Mouse (Mus musculus) myocyte (in vitro differentiated cells): ENCODE results near the gene Krt18. TPM values are rescaled to one million over a fixed set of nuclear protein-coding genes. Genes with fewer than 3 reads are reported as not detected.

Experiments
- H3K27me3 ChIP-seq: one replicate; pipeline ENCODE4 v1.6.1; 2011; ENCODE audit not compliant: control insufficient read depth, insufficient read depth, insufficient read length
- H3K36me3 ChIP-seq: one replicate; pipeline ENCODE4 v1.6.1; 2011; ENCODE audit not compliant: control insufficient read depth, insufficient read depth
- H3K4me2 ChIP-seq: one replicate; pipeline ENCODE4 v1.6.1; 2011; ENCODE audit warnings: low read depth, control low read depth
- H3K4me3 ChIP-seq: one replicate; pipeline ENCODE4 v1.5.1; 2011; ENCODE audit warnings: mild to moderate bottlenecking, control low read depth, moderate library complexity
- H3K79me2 ChIP-seq: one replicate; pipeline ENCODE4 v1.6.1; 2011; ENCODE audit not compliant: control insufficient read depth, insufficient read depth
- H3ac ChIP-seq: one replicate; pipeline ENCODE4 v1.6.1; 2011; ENCODE audit not compliant: control insufficient read depth, insufficient read length
- CEBPB ChIP-seq: IDR thresholded peaks from 2 replicates; pipeline ENCODE4 v1.6.1; 2011; ENCODE audit warnings: mild to moderate bottlenecking, moderate library complexity; ENCODE audit not compliant: poor library complexity, insufficient read depth, severe bottlenecking
- E2F4 ChIP-seq: IDR thresholded peaks from one replicate; pipeline ENCODE4 v1.6.1; 2011; ENCODE audit warnings: mild to moderate bottlenecking, control low read depth, moderate library complexity; ENCODE audit not compliant: insufficient read depth
- MAX ChIP-seq: IDR thresholded peaks from one replicate; pipeline ENCODE4 v1.6.1; 2011; ENCODE audit warnings: low read depth, mild to moderate bottlenecking, control low read depth
- MYOD1 ChIP-seq, 3 experiments: IDR thresholded peaks; one replicate each; pipeline ENCODE4 v1.6.1; 2011; ENCODE audit warnings: control low read depth in 2 of 3, low read depth in 2 of 3, mild to moderate bottlenecking in 2 of 3, moderate library complexity in 1 of 3; ENCODE audit not compliant: insufficient read length in 2 of 3, control insufficient read depth in 1 of 3
- MYOG ChIP-seq, 3 experiments: IDR thresholded peaks; one replicate each; pipeline ENCODE4 v1.6.1; 2011; ENCODE audit warnings: control low read depth in 2 of 3, low read depth in 2 of 3, mild to moderate bottlenecking in 2 of 3; ENCODE audit not compliant: insufficient read length in 2 of 3, control insufficient read depth in 1 of 3, insufficient read depth in 1 of 3
- POLR2A ChIP-seq: IDR thresholded peaks from one replicate; pipeline ENCODE4 v1.6.1; 2011; ENCODE audit warnings: low read depth, mild to moderate bottlenecking, control low read depth, moderate library complexity; ENCODE audit not compliant: insufficient read length
- POLR2AphosphoS2 ChIP-seq: IDR thresholded peaks from one replicate; pipeline ENCODE4 v1.6.1; 2011; ENCODE audit warnings: low read depth, control low read depth; ENCODE audit not compliant: insufficient read length
- REST ChIP-seq: IDR thresholded peaks from one replicate; pipeline ENCODE4 v1.6.1; 2011; ENCODE audit warnings: mild to moderate bottlenecking, control low read depth, moderate library complexity; ENCODE audit not compliant: insufficient read depth, insufficient read length
- SRF ChIP-seq: IDR thresholded peaks from one replicate; pipeline ENCODE4 v1.6.1; 2011; ENCODE audit warnings: low read depth; ENCODE audit not compliant: control insufficient read depth, insufficient read length
- TCF12 ChIP-seq: IDR thresholded peaks from one replicate; pipeline ENCODE4 v1.6.1; 2011; ENCODE audit warnings: mild to moderate bottlenecking, control low read depth; ENCODE audit not compliant: poor library complexity, insufficient read depth, severe bottlenecking
- TCF3 ChIP-seq: IDR thresholded peaks from one replicate; pipeline ENCODE4 v1.6.1; 2011; ENCODE audit warnings: low read depth, control low read depth; ENCODE audit not compliant: insufficient read length
- USF1 ChIP-seq: IDR thresholded peaks from one replicate; pipeline ENCODE4 v1.6.1; 2011; ENCODE audit warnings: low read depth, mild to moderate bottlenecking, control low read depth, moderate library complexity
- polyA plus RNA-seq: library from polyadenylated mRNA; unstranded; fragments of >200 nt; fragmentation: generic; extraction: Trizol; gene quantifications from one replicate; pipeline ENCODE4 v1.2.1, GENCODE M21; 2012; ENCODE audit warnings: missing spikeins

The Krt18 gene
- polyA plus RNA-seq, 1 experiment = not detected

- no peaks in the 10 kb centered on the region for H3K27me3 ChIP-seq
Observed at GRCm38 (mm10) chr15:102017918-102018463, 10.0 kb upstream of the Krt18 start.

GRCm38 (mm10) chr15:102022481-102022880 is 5.5 kb upstream of the Krt18 start:
- no peaks in the 10 kb centered on the region for H3K79me2 ChIP-seq
- H3K4me2 ChIP-seq = no peak overlapping the region
- H3K36me3 ChIP-seq = no peaks in the 10 kb centered on the region
- no peak overlapping the region for H3K4me3 ChIP-seq
- no peak overlapping the region for H3ac ChIP-seq
- TF ChIP-seq SRF = no peak
- TF ChIP-seq MYOD1 (IDR thresholded peaks at IDR 0.05; ENCODE audit: control insufficient read depth in 1 of 3, insufficient read length in 2 of 3, low read depth in 2 of 3) = no peak
- no peak for TF ChIP-seq POLR2AphosphoS2
- no peak for TF ChIP-seq POLR2A
- no peak for TF ChIP-seq MYOG (IDR thresholded peaks at IDR 0.05; ENCODE audit: control insufficient read depth in 1 of 3, insufficient read depth in 1 of 3, insufficient read length in 2 of 3, low read depth in 2 of 3)
- no peak for TF ChIP-seq TCF12
- TF ChIP-seq MAX = no peak
- no peak for TF ChIP-seq USF1
- TF ChIP-seq E2F4 = no peak
- TF ChIP-seq REST = no peak
- no peak for TF ChIP-seq TCF3
- TF ChIP-seq CEBPB = no peak
- no peaks in the 10 kb centered on the region for H3K27me3 ChIP-seq

More at GRCm38 (mm10) chr15:102017918-102018463, 10.0 kb upstream of the Krt18 start:
- Histone ChIP-seq H3K79me2 (no peaks in the 10 kb centered on the region), H3ac (no peak overlapping the region), H3K36me3 (no peaks in the 10 kb centered on the region), H3K4me2 (no peak overlapping the region), H3K4me3 (no peak overlapping the region)
- peak; percentile 82 for TF ChIP-seq SRF
- no peak for TF ChIP-seq TCF3

GRCm38 (mm10) chr15:102023888-102024287 is 4.1 kb upstream of the Krt18 start:
- no peak for TF ChIP-seq POLR2AphosphoS2
- no peak for TF ChIP-seq SRF
- TF ChIP-seq TCF3 = no peak
- TF ChIP-seq MAX = no peak
- TF ChIP-seq MYOD1 (IDR thresholded peaks at IDR 0.05; ENCODE audit: control insufficient read depth in 1 of 3, insufficient read length in 2 of 3, low read depth in 2 of 3) = no peak
- TF ChIP-seq MYOG (IDR thresholded peaks at IDR 0.05; ENCODE audit: control insufficient read depth in 1 of 3, insufficient read depth in 1 of 3, insufficient read length in 2 of 3, low read depth in 2 of 3) = no peak
- no peak for TF ChIP-seq E2F4

GRCm38 (mm10) chr15:102025136-102025872 is 2.7 kb upstream of the Krt18 start:
- Histone ChIP-seq H3K27me3 (no peaks in the 10 kb centered on the region), H3K4me3 (no peak overlapping the region), H3K79me2 (no peaks in the 10 kb centered on the region), H3ac (no peak overlapping the region), H3K4me2 (no peak overlapping the region), H3K36me3 (no peaks in the 10 kb centered on the region)
- TF ChIP-seq MAX = no peak
- TF ChIP-seq TCF12 = no peak
- TF ChIP-seq USF1 = no peak

More at GRCm38 (mm10) chr15:102023888-102024287, 4.1 kb upstream of the Krt18 start:
- Histone ChIP-seq H3K4me2 (no peak overlapping the region), H3K27me3 (no peaks in the 10 kb centered on the region), H3K4me3 (no peak overlapping the region), H3K36me3 (no peaks in the 10 kb centered on the region), H3ac (no peak overlapping the region), H3K79me2 (no peaks in the 10 kb centered on the region)

- Histone ChIP-seq H3K4me3 (no peak overlapping the region), H3K4me2 (no peak overlapping the region), H3K79me2 (no peaks in the 10 kb centered on the region), H3K27me3 (no peaks in the 10 kb centered on the region), H3K36me3 (no peaks in the 10 kb centered on the region), H3ac (no peak overlapping the region)
- TF ChIP-seq CEBPB (no peak), MYOG (IDR thresholded peaks at IDR 0.05; ENCODE audit: control insufficient read depth in 1 of 3, insufficient read depth in 1 of 3, insufficient read length in 2 of 3, low read depth in 2 of 3) (no peak), TCF12 (no peak), SRF (no peak), REST (no peak), MYOD1 (IDR thresholded peaks at IDR 0.05; ENCODE audit: control insufficient read depth in 1 of 3, insufficient read length in 2 of 3, low read depth in 2 of 3) (no peak), POLR2A (no peak), USF1 (no peak), POLR2AphosphoS2 (no peak), TCF3 (no peak), E2F4 (no peak), MAX (no peak)
Observed at GRCm38 (mm10) chr15:102026430-102026829, 1.6 kb upstream of the Krt18 start.
